Mouse (Mus musculus): ENCODE measurements around the gene Gdpgp1. TPM values are rescaled to one million over a fixed set of nuclear protein-coding genes. Genes with fewer than 3 reads are reported as not detected.

Gene Gdpgp1
- total RNA-seq (2023): 4.7 TPM

DNA sequence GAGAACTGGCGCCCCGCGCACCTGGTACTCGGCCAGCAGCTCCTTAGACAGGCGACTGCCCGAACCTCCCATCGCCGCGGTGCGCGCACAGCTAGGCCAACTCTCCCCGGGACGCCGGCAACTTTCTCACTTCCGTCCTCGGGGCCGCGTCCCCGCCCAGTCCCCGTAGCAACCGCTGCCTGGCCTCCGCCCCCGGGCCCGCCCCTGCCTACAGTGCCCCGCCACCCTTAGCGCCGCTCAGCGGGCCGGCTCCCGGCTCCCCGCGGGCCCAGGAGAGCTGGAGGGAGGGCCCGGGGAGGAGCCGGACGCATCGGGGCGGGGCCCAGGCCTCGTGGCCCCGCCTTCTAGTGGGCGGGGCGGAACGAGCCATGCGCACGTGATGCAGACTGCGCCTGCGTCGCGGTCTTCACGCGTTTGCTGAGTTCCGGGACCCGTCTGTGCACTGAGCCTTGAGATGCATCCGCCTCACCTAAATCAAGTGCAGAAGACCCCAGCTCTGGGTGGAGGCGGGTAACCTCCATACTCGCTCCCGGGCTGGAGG lies at the start of gene Gdpgp1, which contains the start of gene Cib1:
Gdpgp1 (plus strand) TSS at position 377 of the 541 bp plus-strand sequence.
Cib1 (minus strand) TSS at position 325 of the 541 bp plus-strand sequence.

DNA sequence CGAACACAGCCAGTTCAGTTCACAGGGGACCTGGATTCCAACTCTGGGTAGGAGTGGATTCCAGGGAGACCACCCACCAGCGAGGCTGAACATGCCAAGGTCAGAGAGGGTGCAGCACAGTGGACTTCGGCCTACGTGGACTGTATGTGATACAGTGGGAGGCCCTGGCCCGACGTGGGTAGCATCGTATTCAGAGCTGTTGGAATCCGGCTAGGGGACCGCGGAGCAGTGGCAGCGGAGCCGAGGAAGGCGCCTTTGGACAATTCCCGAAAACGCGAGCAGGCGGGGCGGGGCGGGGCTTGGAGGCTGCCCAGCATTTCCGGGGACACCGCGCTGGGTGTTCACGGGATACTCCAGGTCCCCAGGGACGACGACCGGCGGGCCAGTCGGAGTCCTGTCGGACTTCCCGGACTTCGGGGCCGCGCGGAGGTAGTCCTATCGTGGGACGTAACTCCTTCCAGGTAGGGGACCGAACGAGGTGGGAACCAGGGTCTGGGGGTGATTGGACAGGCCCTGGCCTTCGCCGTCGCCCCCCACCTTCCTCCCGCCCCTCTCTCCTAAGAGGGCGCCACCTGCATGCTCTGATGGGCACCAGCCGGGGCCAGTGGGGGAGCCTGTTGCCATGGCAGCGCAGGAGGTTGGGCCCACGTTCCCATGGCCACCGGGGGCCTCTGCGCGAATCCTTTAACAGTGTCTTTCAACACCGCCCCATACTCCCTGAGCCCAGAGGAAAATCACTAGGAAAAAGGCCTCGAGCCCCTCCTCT lies 46.0 kb upstream of the Gdpgp1 start, which contains the start of gene Sema4b:
Sema4b (plus strand) TSS at position 311 of the 766 bp plus-strand sequence.

DNA sequence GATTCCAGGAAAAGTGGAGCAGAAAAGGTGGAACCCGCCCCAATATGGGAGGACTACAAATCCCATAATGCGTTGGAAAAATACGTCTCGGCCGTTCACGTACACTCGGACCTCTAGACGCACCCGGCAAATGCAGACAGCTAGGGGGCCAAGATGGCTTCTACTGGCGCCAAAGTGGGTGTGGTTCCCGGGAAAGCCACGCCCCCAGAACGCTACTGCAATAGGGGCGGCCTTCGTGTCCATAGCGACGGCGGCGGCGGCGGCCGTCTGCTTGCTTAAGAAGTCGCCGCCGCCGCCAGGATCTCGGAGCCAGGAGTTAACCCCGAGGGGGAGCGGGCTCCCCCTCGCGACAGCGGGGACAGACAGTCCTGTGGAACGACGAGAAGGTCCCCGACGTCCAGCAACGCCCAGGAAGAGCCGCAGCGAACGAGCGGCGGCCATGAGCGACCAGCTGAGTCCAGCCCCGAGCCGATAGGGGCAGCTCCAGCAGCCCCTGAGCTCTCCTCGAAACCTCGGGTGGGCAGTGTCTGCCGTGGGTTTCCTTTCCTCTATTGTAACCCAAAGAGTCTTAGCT lies 13.6 kb downstream of the Gdpgp1 start, which contains the start of gene Ttll13:
Ttll13 (plus strand) TSS at position 229 of the 574 bp plus-strand sequence.

DNA sequence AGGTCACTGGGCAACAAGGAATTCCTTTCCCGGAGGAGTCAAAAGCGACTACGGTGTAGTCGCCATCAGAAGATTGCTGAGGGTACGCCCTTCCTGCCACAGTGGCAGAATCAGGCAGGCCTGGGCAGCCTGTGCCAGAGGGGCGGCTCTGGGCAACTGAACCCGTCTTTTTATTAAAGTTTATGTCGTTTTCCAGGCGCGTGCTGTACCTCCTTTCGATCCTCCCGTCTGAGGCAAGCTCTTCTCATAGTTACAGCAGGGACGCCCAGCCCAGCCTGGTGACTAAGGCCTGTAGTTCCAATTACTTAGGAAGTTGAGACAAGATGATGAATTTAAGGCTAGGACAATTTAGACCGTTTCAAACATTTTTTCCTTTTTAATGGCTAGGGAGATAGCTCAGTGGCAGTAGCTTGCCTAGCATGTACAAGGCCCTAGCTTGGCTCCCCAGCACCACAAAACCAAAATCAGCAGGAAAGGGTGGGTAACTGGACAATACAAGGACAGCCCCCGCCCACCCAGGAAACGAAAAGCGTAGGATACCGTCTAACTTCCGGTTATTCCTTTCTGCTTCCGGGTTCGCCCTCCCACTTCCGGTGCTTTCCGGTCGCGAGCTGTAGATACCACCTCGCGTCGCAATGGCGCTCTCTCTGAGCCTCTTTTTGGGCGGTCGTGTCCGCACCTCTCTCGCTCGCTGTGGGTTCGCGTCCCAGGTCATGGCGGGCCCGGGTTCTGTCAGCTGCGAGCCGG lies 28.1 kb downstream of the Gdpgp1 start, which contains the start of gene Ngrn:
Ngrn (plus strand) TSS at position 591 of the 747 bp plus-strand sequence.

DNA sequence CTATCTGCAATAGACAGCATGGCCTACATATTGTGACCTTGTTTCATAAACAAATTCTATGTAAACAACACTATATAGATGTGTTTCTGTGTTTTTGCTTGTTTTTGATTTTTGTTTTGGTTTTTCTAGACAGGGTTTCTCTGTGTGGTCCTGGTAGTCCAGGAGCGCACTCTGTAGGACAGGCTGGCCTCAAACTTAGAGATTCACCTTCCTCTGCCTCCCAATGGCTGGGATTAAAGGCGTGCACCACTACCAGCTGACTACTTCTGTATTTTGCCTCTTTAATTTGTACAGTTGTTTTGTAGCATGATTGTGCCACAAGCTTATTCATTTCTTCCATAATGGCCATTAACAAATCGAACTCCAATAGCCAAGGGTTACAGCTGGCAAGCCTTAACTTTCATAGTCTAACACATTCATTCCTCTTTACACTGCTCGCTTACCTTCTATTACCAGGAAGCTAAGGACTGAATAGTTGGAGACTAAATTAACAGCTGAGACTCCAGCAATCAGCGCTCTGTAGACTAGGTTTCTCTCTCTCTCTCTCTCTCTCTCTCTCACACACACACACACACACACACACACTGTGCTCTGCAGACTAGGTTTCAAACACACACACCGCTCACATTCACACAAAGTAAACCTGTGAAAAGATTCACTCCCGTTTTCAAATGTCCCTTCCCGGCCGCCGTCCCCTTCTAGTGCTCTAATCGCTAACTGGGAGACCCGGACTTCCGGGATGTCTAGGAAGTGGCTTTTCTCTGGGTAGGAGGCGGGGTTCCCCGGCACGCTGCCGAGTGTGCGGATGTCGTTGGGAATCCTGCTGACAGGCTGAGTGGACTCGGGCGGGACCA lies 36.5 kb downstream of the Gdpgp1 start, which contains the start of gene Vps33b:
Vps33b (plus strand) TSS at position 753 of the 854 bp plus-strand sequence.

Other genes starting within 250 kb of the Gdpgp1 start
- gene Zfp710, start 208.1 kb upstream of the Gdpgp1 start, total RNA-seq (2023): 36.6 TPM
- gene Idh2, start 117.5 kb upstream of the Gdpgp1 start, total RNA-seq (2023): 35.5 TPM
- 47.7 TPM for gene Sema4b, start 46.0 kb upstream of the Gdpgp1 start, total RNA-seq (2023)
- 45.7 TPM for gene Cib1, start 52 bp upstream of the Gdpgp1 start, total RNA-seq (2023)
- 1.1 TPM for gene Ttll13, start 13.5 kb downstream of the Gdpgp1 start, total RNA-seq (2023)
- 13.7 TPM for gene Ngrn, start 28.4 kb downstream of the Gdpgp1 start, total RNA-seq (2023)
- 28.5 TPM for gene Vps33b, start 36.8 kb downstream of the Gdpgp1 start, total RNA-seq (2023)
- gene Prc1, start 61.6 kb downstream of the Gdpgp1 start, total RNA-seq (2023): 3.7 TPM
- gene Rccd1, start 91.6 kb downstream of the Gdpgp1 start, total RNA-seq (2023): 32.3 TPM
- 152 TPM for gene Unc45a, start 108.1 kb downstream of the Gdpgp1 start, total RNA-seq (2023)
- 5.2 TPM for gene Hddc3, start 110.2 kb downstream of the Gdpgp1 start, total RNA-seq (2023)
- gene Man2a2, start 138.5 kb downstream of the Gdpgp1 start, total RNA-seq (2023): 116 TPM
- gene Fes, start 155.1 kb downstream of the Gdpgp1 start, total RNA-seq (2023): 11.7 TPM
- gene Furin, start 172.6 kb downstream of the Gdpgp1 start, total RNA-seq (2023): 80.8 TPM